Mouse (Mus musculus): Measurements from ENCODE around the gene Olfr457.
"Not testable (repeated sequence)": the region's sequence is repeated elsewhere in the genome, so short reads cannot be mapped to it uniquely, and the experiment has no call there.

The Olfr457 gene

GRCm38 (mm10) chr6:42476235-42476634 is at the start of gene Olfr457:
Gene Olfr457, minus strand, starts transcription at chr6:42476335.
- DNase-seq (ENCODE audit: low spot score in 2 of 2): no peak

DNA sequence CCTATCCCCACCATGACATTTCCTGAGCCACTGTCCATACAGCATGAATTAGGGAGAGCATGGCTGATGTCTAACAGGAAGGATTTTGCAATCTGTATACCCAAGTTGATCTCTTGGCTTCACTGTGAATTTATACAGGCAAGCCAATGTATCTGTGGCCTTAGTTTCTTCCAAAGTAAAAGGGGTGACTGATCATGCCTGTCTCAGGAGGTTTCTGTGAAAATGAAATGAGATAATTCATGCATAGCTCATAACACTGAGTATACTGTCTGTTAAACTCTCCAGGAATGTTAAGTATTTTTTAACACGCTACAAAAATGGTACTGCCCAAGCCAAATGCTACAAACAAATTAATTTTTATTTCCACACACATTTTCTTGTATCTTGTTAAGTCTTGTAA is 37.3 kb upstream of the Olfr457 start:
- no peak for DNase-seq (ENCODE audit: low spot score in 2 of 2)

GRCm38 (mm10) chr6:42509311-42509710 is 33.2 kb upstream of the Olfr457 start:
- DNase-seq (ENCODE audit: low spot score in 2 of 2): no peak

DNA sequence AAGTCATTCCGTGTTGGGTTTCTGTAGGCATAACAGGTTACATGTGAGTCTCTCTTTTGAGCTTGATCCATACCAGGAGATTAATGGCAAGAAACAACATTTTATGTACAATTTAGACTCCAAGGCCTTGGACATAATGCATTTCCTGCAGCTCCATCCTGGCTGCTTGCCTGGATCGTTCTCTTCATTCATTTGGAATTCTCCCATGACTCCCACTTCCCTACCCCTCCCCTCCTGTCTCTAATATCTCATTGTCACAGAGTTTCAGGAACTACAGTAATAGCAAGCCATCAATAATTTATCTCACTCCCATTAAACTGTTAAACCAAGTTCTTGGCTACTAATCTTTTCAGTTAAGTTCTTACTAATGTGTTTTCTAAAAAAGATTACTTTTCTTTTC is 27.3 kb upstream of the Olfr457 start:
- DNase-seq (ENCODE audit: low spot score in 2 of 2): no peak

DNA sequence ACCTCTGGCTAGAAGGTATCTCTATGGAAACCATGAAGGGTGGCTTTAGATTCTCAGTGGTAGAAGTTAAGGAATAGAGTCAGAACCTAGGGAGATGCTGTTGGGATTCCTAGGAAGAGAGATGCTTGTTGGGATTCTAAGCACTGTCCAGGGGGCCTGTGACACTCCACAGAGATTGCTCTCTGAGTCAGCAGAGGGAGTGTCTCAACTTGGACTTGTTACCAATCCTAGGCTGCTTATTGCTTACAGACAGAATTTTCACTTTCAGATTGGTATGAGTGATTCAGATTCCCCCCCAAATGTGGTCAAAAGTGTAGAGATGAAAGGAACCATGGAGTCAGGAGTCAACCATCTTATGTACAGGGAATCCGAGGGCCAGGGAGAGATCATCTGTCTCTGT is 13.6 kb upstream of the Olfr457 start:
- no peak for DNase-seq (ENCODE audit: low spot score in 2 of 2)

DNA sequence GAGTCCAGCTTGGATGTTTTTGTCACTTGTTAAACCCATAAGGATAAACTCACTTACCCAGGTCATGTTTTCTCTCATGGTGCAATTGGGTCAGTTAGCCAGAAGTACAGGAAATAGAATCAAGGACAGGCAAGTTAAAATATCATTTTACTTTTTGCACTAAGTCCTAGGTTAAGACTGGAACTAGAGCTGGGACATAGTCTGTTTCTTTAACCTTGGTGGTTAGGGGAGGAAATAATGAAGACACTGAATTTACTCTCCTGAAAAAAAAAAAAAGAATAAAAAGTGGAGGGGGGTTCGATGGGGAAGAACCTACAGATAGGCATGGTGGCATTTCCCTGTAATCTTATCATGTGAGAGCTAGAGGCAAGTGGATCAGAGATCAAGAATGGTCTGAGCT is 11.0 kb upstream of the Olfr457 start, which contains the start of gene Olfr456:
Gene Olfr456, minus strand, starts transcription at position 101 of the 400 bp plus-strand sequence.
- DNase-seq (ENCODE audit: low spot score in 2 of 2): no peak

- no peak for DNase-seq (ENCODE audit: low spot score in 2 of 2)
These were observed 8.5 kb upstream of the Olfr457 start for GRCm38 (mm10) chr6:42484633-42485032.

- DNase-seq (ENCODE audit: low spot score in 2 of 2): not testable (repeated sequence)
These were observed 4.8 kb downstream of the Olfr457 start for GRCm38 (mm10) chr6:42471298-42471697.

DNA sequence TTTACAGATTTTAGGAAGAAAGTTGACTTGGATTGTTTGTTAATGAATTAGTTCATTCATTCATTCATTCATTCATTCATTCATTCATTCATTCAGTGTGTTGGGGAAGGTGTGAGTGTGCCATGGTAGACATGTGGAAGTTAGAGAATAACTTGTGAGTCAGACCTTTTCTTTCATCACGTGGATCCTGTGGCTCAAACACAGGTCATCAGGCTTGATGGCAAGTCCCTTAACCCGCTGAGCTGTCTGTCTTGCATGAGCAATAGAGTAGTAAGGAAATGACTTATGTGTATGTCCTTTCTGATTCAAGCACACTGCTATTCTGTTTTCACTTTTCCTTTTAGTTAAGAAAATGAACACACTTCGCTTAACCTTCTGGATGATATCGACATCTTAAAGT is 5.6 kb downstream of the Olfr457 start:
- no peak for DNase-seq (ENCODE audit: low spot score in 2 of 2)

DNA sequence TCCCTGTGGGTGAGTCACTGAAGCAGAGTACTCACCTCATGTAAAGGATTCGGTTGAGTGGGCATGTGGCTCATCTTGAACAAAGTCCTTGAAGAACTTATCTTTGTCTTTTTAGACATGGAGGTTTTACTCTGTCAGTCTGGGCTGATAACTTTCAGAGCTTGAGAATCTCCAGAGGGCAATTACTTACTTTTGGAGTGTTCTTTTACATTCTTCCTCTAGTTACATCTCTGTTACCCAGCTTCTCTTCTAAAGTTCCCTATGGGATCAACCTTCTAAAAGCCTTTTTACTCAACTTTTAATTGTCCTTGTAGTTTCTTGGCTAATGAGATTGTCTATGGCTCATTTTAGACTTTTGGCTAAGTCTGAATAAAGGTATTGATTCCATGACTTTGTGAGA is 11.0 kb downstream of the Olfr457 start, which contains the start of gene Olfr458:
Gene Olfr458, minus strand, starts transcription at position 101 of the 400 bp plus-strand sequence.
- DNase-seq (ENCODE audit: low spot score in 2 of 2): no peak

- DNase-seq (ENCODE audit: low spot score in 2 of 2): no peak
These were observed 28.8 kb downstream of the Olfr457 start for GRCm38 (mm10) chr6:42447381-42447780.

- no peak for DNase-seq (ENCODE audit: low spot score in 2 of 2)
These were observed 31.6 kb downstream of the Olfr457 start for GRCm38 (mm10) chr6:42444491-42444890.

DNA sequence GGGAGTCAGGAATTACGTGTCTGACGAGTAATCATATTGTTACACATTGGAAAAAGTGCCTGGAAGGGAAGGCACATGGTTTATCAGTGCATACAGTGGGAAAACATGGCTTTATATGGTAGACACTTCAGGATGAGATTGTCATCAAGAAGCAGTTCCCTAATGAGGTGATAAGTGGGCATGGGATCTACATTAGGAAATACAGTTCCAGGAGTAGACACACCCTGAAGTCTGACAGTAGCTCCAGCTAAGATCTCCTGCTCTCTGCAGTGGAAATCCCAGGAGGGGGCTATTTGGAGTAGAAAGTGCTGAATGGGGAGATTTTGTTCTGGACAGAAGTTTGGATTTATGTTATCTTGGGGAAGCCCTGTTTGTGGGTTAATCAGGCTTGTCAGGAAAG is 34.7 kb downstream of the Olfr457 start:
- no peak for DNase-seq (ENCODE audit: low spot score in 2 of 2)

DNA sequence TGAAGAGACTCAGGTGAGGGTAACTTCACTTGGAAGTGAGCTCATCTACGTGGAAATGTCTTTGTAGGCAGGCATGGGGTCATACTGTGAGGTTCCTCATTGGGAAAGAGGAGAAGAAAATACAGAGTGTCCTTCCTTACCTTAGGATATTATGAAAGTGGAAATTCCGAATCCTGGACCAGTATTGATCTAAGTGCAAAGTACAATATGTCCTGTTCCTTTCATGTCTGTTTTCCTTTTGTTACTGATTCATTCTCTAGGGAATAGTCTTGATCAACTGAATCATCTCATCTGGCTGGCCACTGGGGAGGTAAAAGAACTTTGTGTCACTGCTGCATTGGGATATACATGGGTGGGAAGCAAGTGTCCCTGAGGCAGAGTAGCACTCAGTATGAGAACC is 40.6 kb downstream of the Olfr457 start:
- no peak for DNase-seq (ENCODE audit: low spot score in 2 of 2)

- no peak for DNase-seq (ENCODE audit: low spot score in 2 of 2)
These were observed 41.7 kb downstream of the Olfr457 start, which contains the start of gene Tas2r126 for GRCm38 (mm10) chr6:42434446-42434845. Gene Tas2r126, plus strand, starts transcription at chr6:42434535.

- DNase-seq (ENCODE audit: low spot score in 2 of 2): no peak
These were observed 42.6 kb downstream of the Olfr457 start for GRCm38 (mm10) chr6:42433554-42433953.

DNA sequence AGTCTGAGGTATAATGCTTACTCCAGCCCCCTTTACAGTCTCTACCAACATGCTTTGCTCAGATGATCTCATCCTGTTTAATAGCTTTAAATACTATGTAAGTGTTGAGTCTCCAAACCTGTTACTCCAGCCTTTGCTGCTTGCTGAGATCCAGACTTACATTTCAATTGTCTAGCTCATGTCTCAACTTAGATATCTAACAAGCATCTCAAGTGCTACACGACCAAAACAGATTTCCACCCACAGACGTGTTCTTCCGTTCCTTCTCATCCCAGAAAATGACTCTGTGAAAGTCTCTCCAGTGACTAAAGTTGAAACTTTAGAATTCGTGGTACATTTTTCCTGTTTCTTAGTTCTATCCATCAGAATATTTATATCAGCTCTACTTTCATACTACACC is 49.8 kb downstream of the Olfr457 start:
- no peak for DNase-seq (ENCODE audit: low spot score in 2 of 2)

DNA sequence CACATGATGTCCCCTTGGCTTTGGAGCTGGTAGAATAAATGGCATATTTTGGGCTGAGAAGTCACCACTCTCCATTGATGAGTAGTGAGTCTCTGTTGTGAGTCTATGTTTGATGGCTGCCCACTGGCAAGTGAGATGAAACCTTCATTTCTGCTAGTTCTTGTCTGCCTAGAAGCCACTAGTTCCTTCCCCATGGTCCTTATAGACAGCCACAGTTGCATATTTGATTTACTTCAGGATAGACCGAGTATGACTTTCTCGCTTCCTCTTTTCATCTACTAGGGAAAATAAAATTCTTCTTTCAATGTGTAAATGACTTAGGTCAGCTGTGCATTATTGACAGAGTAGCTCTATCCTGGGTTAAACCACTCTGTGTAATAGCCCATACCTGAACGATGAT is 51.7 kb downstream of the Olfr457 start:
- no peak for DNase-seq (ENCODE audit: low spot score in 2 of 2)

DNA sequence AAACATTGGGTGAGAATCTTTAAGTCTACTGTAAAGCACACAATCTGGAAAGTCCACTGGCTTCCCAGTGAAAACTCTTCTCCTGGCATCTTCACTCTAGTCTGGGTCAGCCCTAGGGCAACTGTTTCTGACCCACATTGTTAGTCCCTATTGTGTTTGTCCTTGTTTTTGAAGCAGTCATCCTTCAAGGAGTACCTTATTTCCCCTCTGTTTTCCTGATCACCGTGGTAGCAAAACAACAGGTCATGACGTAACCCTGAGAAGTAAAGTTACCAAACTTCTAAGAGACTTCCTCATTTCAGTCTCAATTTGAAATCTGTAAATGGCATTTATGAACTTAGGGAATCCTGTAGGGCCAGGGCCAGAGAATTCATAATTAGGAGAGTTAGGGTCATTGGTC is 54.7 kb downstream of the Olfr457 start:
- no peak for DNase-seq (ENCODE audit: low spot score in 2 of 2)

DNA sequence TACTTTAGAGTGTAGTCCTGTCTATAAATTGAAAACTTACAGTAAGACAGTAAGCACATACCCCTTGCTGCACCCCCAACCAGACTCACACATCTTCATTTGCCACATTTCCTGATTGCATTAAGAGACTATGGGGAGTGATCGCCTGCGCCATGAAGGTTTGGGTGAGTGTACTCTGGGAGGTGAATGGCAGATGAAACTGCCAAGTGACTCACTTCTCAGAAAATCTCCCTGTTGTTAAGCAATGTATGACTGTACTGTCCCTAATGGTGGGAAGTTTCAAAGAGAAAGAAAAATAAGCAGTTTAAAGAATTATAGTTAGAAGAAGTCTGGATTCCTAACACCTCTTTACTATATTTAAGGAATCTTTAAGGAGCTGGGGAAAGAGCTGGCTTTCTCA is 56.7 kb downstream of the Olfr457 start:
- no peak for DNase-seq (ENCODE audit: low spot score in 2 of 2)
